Mouse (Mus musculus): Measurements from ENCODE around the gene Vmn1r188. TPM values are rescaled to one million over a fixed set of nuclear protein-coding genes. Genes with fewer than 3 reads are reported as not detected.

Vmn1r188 gene
- total RNA-seq, 1 experiment, result not detected

DNA sequence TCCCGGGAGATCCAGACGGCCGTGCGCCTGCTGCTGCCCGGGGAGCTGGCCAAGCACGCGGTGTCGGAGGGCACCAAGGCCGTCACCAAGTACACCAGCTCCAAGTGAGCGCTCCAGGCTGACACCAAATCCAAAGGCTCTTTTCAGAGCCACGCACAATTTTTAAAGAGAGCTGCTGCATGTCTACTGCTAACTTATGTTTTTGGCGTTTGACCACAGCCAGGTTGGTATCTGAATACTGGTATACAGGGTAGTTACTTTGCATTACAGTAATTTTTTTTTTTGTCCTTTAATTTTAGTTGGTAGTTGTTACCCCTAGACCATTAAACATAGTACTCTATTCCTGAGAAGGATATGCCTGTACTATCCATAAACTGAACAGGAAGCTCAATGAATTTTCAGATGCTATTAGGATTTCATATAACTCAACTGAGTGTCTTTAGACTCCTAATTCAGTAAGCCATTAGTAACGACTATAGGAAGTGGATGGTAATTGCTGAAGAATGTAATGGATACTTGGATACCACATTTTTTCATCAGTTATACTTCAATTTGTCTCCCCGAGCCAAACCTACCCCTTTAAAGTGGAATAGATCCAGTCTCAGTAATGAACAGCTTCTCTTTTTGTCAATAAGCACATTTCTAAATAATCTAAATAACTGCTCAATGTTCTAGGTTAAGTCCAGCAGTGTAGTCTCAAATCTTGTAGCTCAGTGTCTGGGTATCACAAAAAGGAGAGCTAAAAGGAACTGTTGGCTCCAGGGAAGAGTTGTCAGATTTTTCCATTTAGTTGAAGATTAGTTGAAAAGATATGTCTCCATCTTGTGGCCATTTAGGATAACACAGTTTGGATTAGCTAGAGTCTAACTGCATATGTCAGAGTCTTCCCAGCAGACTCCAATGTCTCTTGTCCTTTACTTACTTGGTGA, 40.5 kb upstream of the Vmn1r188 start:
- H3K9ac ChIP-seq (ENCODE audit: insufficient read depth, low read depth, low read length, poor library complexity, severe bottlenecking), result peak overlapping the region; percentile 56; the same call in 1 of the 2 replicates
- H3K4me3 ChIP-seq (ENCODE audit: insufficient read depth in 1 of 2, low read depth in 1 of 2, low read length in 2 of 2, poor library complexity in 1 of 2, severe bottlenecking in 1 of 2), result peak overlapping the region; percentile 30 to 47
- TF ChIP-seq MAFK (IDR thresholded peaks at IDR 0.05; ENCODE audit: insufficient read depth, low read depth, low read length) (no peak), CHD2 (IDR thresholded peaks at IDR 0.05; ENCODE audit: low read depth, low read length) (no peak), ZC3H11A (IDR thresholded peaks at IDR 0.05; ENCODE audit: borderline replicate concordance, low read depth, low read length) (no peak), HCFC1 (IDR thresholded peaks at IDR 0.05; ENCODE audit: borderline replicate concordance, insufficient read depth, low read length) (no peak), ZNF384 (IDR thresholded peaks at IDR 0.05; ENCODE audit: low read depth, low read length) (no peak)
- in situ Hi-C loops (cut with MboI; ENCODE audit: low sequenced_read_pairs in 2 of 2, unreplicated experiment in 2 of 2), result loop anchor here (25.0 kb wide), 6 partner anchors 306 to 1719 kb away; partner anchors contain the start of genes Abt1 (in 1 of the 2), Hist1h1a (in 1 of the 2), Hist1h1d (in 1 of the 2) and Hist1h1t (in 1 of the 2)
- H3K36me3 ChIP-seq (ENCODE audit: control insufficient read depth, insufficient read depth, low read length, poor library complexity, severe bottlenecking), result no peaks in the 10 kb centered on the region
- no peaks in the 10 kb centered on the region for H3K4me1 ChIP-seq (ENCODE audit: control insufficient read depth in 2 of 2, insufficient read depth in 2 of 2, low read length in 2 of 2, poor library complexity in 1 of 2)
- no peak for DNase-seq (ENCODE audit: low read depth, low spot score)
- no peak overlapping the region; the same call in 1 of the 2 replicates for H3K27ac ChIP-seq (ENCODE audit: insufficient read depth, low read depth, low read length, poor library complexity, severe bottlenecking)
- no peaks in the 10 kb centered on the region for H3K9me3 ChIP-seq (ENCODE audit: control insufficient read depth, insufficient read depth, low read depth, low read length)

DNA sequence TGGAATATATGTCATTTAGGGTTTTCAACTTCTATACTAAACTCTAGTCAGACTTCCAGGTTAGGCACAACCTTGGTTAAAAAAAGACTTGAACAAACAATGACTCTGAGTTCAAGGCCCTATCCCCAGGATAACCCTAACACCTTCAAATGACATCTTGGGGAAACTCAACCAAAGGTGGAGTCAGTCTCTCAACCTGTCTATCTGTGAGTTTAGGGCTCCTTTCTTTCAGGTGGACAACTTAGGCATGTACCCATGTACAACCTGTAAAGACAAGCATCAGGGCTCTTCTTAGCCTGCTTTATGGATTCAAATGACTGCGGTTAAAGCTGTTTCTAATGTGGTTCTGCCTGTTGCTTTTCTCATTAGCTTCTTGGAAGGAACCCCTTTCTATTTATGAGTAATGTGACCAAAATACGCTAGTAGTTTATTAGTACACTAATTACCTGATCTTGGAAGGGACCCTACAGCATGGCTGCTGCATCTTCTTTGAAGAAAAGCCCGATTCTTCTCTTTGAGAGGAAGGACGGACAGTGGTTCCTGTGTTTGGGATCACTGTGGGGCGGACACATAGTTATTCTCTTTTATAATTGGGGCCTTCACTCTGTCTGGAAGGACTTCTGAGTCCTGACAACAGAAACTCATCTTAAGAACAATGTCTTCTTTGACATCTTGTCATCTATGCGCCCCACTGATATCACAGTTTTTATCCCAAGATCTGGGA, 39.6 kb upstream of the Vmn1r188 start:
- no peak overlapping the region for H3K9ac ChIP-seq (ENCODE audit: insufficient read depth, low read depth, low read length, poor library complexity, severe bottlenecking)
- no peak for DNase-seq (ENCODE audit: low read depth, low spot score)
- in situ Hi-C loops (cut with MboI; ENCODE audit: low sequenced_read_pairs in 2 of 2, unreplicated experiment in 2 of 2), result loop anchor here (25.0 kb wide), 6 partner anchors 307 to 1718 kb away; partner anchors contain the start of genes Abt1 (in 1 of the 2), Hist1h1a (in 1 of the 2), Hist1h1d (in 1 of the 2) and Hist1h1t (in 1 of the 2)
- no peaks in the 10 kb centered on the region for H3K36me3 ChIP-seq (ENCODE audit: control insufficient read depth, insufficient read depth, low read length, poor library complexity, severe bottlenecking)
- no peak overlapping the region for H3K4me3 ChIP-seq (ENCODE audit: insufficient read depth in 1 of 2, low read depth in 1 of 2, low read length in 2 of 2, poor library complexity in 1 of 2, severe bottlenecking in 1 of 2)
- no peak for TF ChIP-seq MAFK (IDR thresholded peaks at IDR 0.05; ENCODE audit: insufficient read depth, low read depth, low read length)
- TF ChIP-seq ZC3H11A (IDR thresholded peaks at IDR 0.05; ENCODE audit: borderline replicate concordance, low read depth, low read length), result no peak
- TF ChIP-seq CHD2 (IDR thresholded peaks at IDR 0.05; ENCODE audit: low read depth, low read length), result no peak
- no peak for TF ChIP-seq HCFC1 (IDR thresholded peaks at IDR 0.05; ENCODE audit: borderline replicate concordance, insufficient read depth, low read length)
- TF ChIP-seq ZNF384 (IDR thresholded peaks at IDR 0.05; ENCODE audit: low read depth, low read length), result no peak
- no peaks in the 10 kb centered on the region for H3K9me3 ChIP-seq (ENCODE audit: control insufficient read depth, insufficient read depth, low read depth, low read length)
- H3K27ac ChIP-seq (ENCODE audit: insufficient read depth, low read depth, low read length, poor library complexity, severe bottlenecking), result no peak overlapping the region
- no peaks in the 10 kb centered on the region for H3K4me1 ChIP-seq (ENCODE audit: control insufficient read depth in 2 of 2, insufficient read depth in 2 of 2, low read length in 2 of 2, poor library complexity in 1 of 2)

- Histone ChIP-seq H3K4me3 (ENCODE audit: insufficient read depth in 1 of 2, low read depth in 1 of 2, low read length in 2 of 2, poor library complexity in 1 of 2, severe bottlenecking in 1 of 2) (no peak overlapping the region), H3K27ac (ENCODE audit: insufficient read depth, low read depth, low read length, poor library complexity, severe bottlenecking) (no peak overlapping the region), H3K9me3 (ENCODE audit: control insufficient read depth, insufficient read depth, low read depth, low read length) (no peaks in the 10 kb centered on the region), H3K36me3 (ENCODE audit: control insufficient read depth, insufficient read depth, low read length, poor library complexity, severe bottlenecking) (no peaks in the 10 kb centered on the region), H3K4me1 (ENCODE audit: control insufficient read depth in 2 of 2, insufficient read depth in 2 of 2, low read length in 2 of 2, poor library complexity in 1 of 2) (no peaks in the 10 kb centered on the region), H3K9ac (ENCODE audit: insufficient read depth, low read depth, low read length, poor library complexity, severe bottlenecking) (no peak overlapping the region)
- in situ Hi-C loops (cut with MboI; ENCODE audit: low sequenced_read_pairs in 2 of 2, unreplicated experiment in 2 of 2), result loop anchor here (25.0 kb wide), 6 partner anchors 308 to 1717 kb away; partner anchors contain the start of genes Abt1 (in 1 of the 2), Hist1h1a (in 1 of the 2), Hist1h1d (in 1 of the 2) and Hist1h1t (in 1 of the 2)
- TF ChIP-seq MAFK (IDR thresholded peaks at IDR 0.05; ENCODE audit: insufficient read depth, low read depth, low read length) (no peak), ZC3H11A (IDR thresholded peaks at IDR 0.05; ENCODE audit: borderline replicate concordance, low read depth, low read length) (no peak), HCFC1 (IDR thresholded peaks at IDR 0.05; ENCODE audit: borderline replicate concordance, insufficient read depth, low read length) (no peak), ZNF384 (IDR thresholded peaks at IDR 0.05; ENCODE audit: low read depth, low read length) (no peak), CHD2 (IDR thresholded peaks at IDR 0.05; ENCODE audit: low read depth, low read length) (no peak)
- no peak for DNase-seq (ENCODE audit: low read depth, low spot score)
These were observed 38.9 kb upstream of the Vmn1r188 start for GRCm38 (mm10) chr13:22045311-22045710.

DNA sequence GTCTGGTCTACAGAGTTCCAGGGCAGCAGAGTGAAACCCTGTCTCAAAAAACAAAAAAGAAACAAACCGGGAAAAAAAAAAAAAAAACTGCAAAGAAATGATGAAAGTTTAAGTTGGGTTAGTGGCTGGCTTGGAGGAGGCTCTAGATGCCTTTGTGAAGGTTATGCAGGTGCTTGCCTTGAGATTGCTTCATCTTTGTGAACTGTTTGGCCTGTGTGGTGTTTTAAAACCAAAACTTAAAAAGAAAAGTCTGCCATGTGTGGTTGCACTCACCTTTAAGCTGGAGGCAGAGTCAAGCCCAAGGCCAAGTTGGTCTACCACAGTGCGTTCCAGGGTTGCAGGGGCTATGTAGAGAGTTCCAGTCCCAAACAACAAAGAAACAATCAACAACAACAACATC, 35.2 kb upstream of the Vmn1r188 start:
- TF ChIP-seq ZNF384 (IDR thresholded peaks at IDR 0.05; ENCODE audit: low read depth, low read length), result no peak
- no peak for TF ChIP-seq CHD2 (IDR thresholded peaks at IDR 0.05; ENCODE audit: low read depth, low read length)
- TF ChIP-seq ZC3H11A (IDR thresholded peaks at IDR 0.05; ENCODE audit: borderline replicate concordance, low read depth, low read length), result no peak
- no peak for TF ChIP-seq MAFK (IDR thresholded peaks at IDR 0.05; ENCODE audit: insufficient read depth, low read depth, low read length)
- TF ChIP-seq HCFC1 (IDR thresholded peaks at IDR 0.05; ENCODE audit: borderline replicate concordance, insufficient read depth, low read length), result no peak
- H3K27ac ChIP-seq (ENCODE audit: insufficient read depth, low read depth, low read length, poor library complexity, severe bottlenecking), result no peak overlapping the region

More for the DNA sequence above, 35.2 kb upstream of the Vmn1r188 start:
- Histone ChIP-seq H3K4me1 (ENCODE audit: control insufficient read depth in 2 of 2, insufficient read depth in 2 of 2, low read length in 2 of 2, poor library complexity in 1 of 2) (no peaks in the 10 kb centered on the region), H3K9me3 (ENCODE audit: control insufficient read depth, insufficient read depth, low read depth, low read length) (no peaks in the 10 kb centered on the region), H3K36me3 (ENCODE audit: control insufficient read depth, insufficient read depth, low read length, poor library complexity, severe bottlenecking) (no peaks in the 10 kb centered on the region), H3K9ac (ENCODE audit: insufficient read depth, low read depth, low read length, poor library complexity, severe bottlenecking) (no peak overlapping the region), H3K4me3 (ENCODE audit: insufficient read depth in 1 of 2, low read depth in 1 of 2, low read length in 2 of 2, poor library complexity in 1 of 2, severe bottlenecking in 1 of 2) (no peak overlapping the region)
- in situ Hi-C loops (cut with MboI; ENCODE audit: low sequenced_read_pairs in 2 of 2, unreplicated experiment in 2 of 2), result loop anchor here (25.0 kb wide), 6 partner anchors 312 to 1713 kb away; partner anchors contain the start of genes Abt1 (in 1 of the 2), Hist1h1a (in 1 of the 2), Hist1h1d (in 1 of the 2) and Hist1h1t (in 1 of the 2)
- no peak for DNase-seq (ENCODE audit: low read depth, low spot score)

All from ES-E14 (cell line).